Mouse (Mus musculus) embryonic stem cell, embryonic (primary cell): ENCODE results near the gene Tubb5.

Experiments
- CTCF ChIA-PET, 4 experiments: fragments of 300-600 bp in 2 of 4; fragments of 350-600 bp in 2 of 4; sonication (Branson Sonifier 250); formaldehyde crosslinking; loops; one replicate each; lab custom pipeline; 2022; ENCODE audit warnings: inconsistent platforms in 2 of 4; lab: Charles Lee
- POLR2A ChIA-PET, 4 experiments: fragments of 300-600 bp in 2 of 4; fragments of 350-600 bp in 2 of 4; sonication (Branson Sonifier 250); formaldehyde crosslinking; loops; one replicate each; lab custom pipeline; 2022; ENCODE audit warnings: antibody characterized with exemption in 4 of 4, inconsistent platforms in 1 of 4; lab: Charles Lee

Gene Tubb5

GRCm38 (mm10) chr17:35840561-35840960 lies 2.5 kb upstream of the Tubb5 start:
- POLR2A ChIA-PET: interaction anchor here (0.6 to 17.7 kb wide), 38 partner anchors 8 to 277 kb away, joined by 3 to 490 read pairs (median 7); partner anchors contain the start of genes Dhx16 (in 2 of the 4), Ier3 (in 2 of the 4), Nrm (in 2 of the 4) and Ppp1r18 (in 2 of the 4)
- CTCF ChIA-PET: interaction anchor here in 3 of 4 experiments (0.6 to 8.3 kb wide), 5 partner anchors 33 to 277 kb away, joined by 3 to 50 read pairs (median 5); no protein-coding TSS in a partner anchor

GRCm38 (mm10) chr17:35839002-35839401 lies 896 bp upstream of the Tubb5 start:
- CTCF ChIA-PET: interaction anchor here in 2 of 4 experiments (1.0 to 8.3 kb wide), 4 partner anchors 14 to 35 kb away, joined by 3 to 50 read pairs (median 4); partner anchors contain the start of gene Flot1 (in 1 of the 2)

GRCm38 (mm10) chr17:35838570-35838969 lies 464 bp upstream of the Tubb5 start:
- ChIA-PET POLR2A (interaction anchor here (0.6 to 17.7 kb wide), 43 partner anchors 9 to 1134 kb away, joined by 3 to 490 read pairs (median 6); partner anchors contain the start of genes Dhx16 (in 3 of the 4), Flot1 (in 3 of the 4), Ier3 (in 3 of the 4) and Nrm (in 3 of the 4)), CTCF (interaction anchor here in 2 of 4 experiments (1.0 to 8.3 kb wide), 4 partner anchors 14 to 36 kb away, joined by 3 to 50 read pairs (median 4); partner anchors contain the start of gene Flot1 (in 1 of the 2))

More at GRCm38 (mm10) chr17:35839002-35839401, 896 bp upstream of the Tubb5 start:
- POLR2A ChIA-PET: interaction anchor here (0.6 to 17.7 kb wide), 40 partner anchors 9 to 1134 kb away, joined by 3 to 490 read pairs (median 6); partner anchors contain the start of genes Dhx16 (in 3 of the 4), Flot1 (in 3 of the 4), Ier3 (in 3 of the 4) and Nrm (in 3 of the 4)

GRCm38 (mm10) chr17:35837487-35837886 lies 619 bp downstream of the Tubb5 start:
- ChIA-PET CTCF (interaction anchor here (0.6 to 8.3 kb wide), 16 partner anchors 10 to 253 kb away, joined by 3 to 50 read pairs (median 6); partner anchors contain the start of genes Flot1 (in 1 of the 4) and Nrm (in 1 of the 4)), POLR2A (interaction anchor here (0.6 to 17.7 kb wide), 83 partner anchors 8 to 580 kb away, joined by 3 to 490 read pairs (median 5); partner anchors contain the start of genes Dhx16 (in 3 of the 4), Flot1 (in 3 of the 4), Ier3 (in 3 of the 4) and Mrps18b (in 3 of the 4))

GRCm38 (mm10) chr17:35836991-35837422 lies 1.1 kb downstream of the Tubb5 start:
- CTCF ChIA-PET: interaction anchor here (0.6 to 8.3 kb wide), 17 partner anchors 11 to 253 kb away, joined by 3 to 50 read pairs (median 5); partner anchors contain the start of genes Flot1 (in 1 of the 4) and Nrm (in 1 of the 4)
- POLR2A ChIA-PET: interaction anchor here (0.6 to 17.7 kb wide), 85 partner anchors 8 to 579 kb away, joined by 3 to 490 read pairs (median 5); partner anchors contain the start of genes Dhx16 (in 3 of the 4), Flot1 (in 3 of the 4), Ier3 (in 3 of the 4) and Mrps18b (in 3 of the 4)

- ChIA-PET POLR2A (interaction anchor here (0.6 to 17.7 kb wide), 80 partner anchors 8 to 1251 kb away, joined by 3 to 490 read pairs (median 6); partner anchors contain the start of genes Ppp1r18 (in 4 of the 4), Dhx16 (in 3 of the 4), Flot1 (in 3 of the 4) and Ier3 (in 3 of the 4)), CTCF (interaction anchor here (0.5 to 8.3 kb wide), 36 partner anchors 9 to 1247 kb away, joined by 3 to 50 read pairs (median 5); partner anchors contain the start of genes Nrm (in 2 of the 4), 2310061I04Rik (in 1 of the 4), Dhx16 (in 1 of the 4) and Flot1 (in 1 of the 4))
These were observed 1.7 kb downstream of the Tubb5 start for GRCm38 (mm10) chr17:35836178-35836965.

GRCm38 (mm10) chr17:35835424-35836140 lies 2.5 kb downstream of the Tubb5 start:
- ChIA-PET POLR2A (interaction anchor here (0.5 to 17.7 kb wide), 55 partner anchors 7 to 1356 kb away, joined by 3 to 490 read pairs (median 8); partner anchors contain the start of genes Flot1 (in 3 of the 4), Ier3 (in 3 of the 4), Ppp1r18 (in 3 of the 4) and Dhx16 (in 2 of the 4)), CTCF (interaction anchor here (0.5 to 8.3 kb wide), 30 partner anchors 9 to 923 kb away, joined by 3 to 50 read pairs (median 5); partner anchors contain the start of genes 2310061I04Rik (in 1 of the 4), Dhx16 (in 1 of the 4), Flot1 (in 1 of the 4) and Nrm (in 1 of the 4))

- ChIA-PET CTCF (interaction anchor here in 3 of 4 experiments (0.6 to 8.3 kb wide), 13 partner anchors 8 to 923 kb away, joined by 3 to 50 read pairs (median 6); partner anchors contain the start of genes Dhx16 (in 1 of the 3), Flot1 (in 1 of the 3) and Nrm (in 1 of the 3)), POLR2A (interaction anchor here (0.5 to 17.7 kb wide), 37 partner anchors 9 to 1355 kb away, joined by 3 to 490 read pairs (median 9); partner anchors contain the start of genes Flot1 (in 3 of the 4), Ier3 (in 3 of the 4), Ppp1r18 (in 3 of the 4) and Nrm (in 2 of the 4))
These were observed 3.2 kb downstream of the Tubb5 start for GRCm38 (mm10) chr17:35834696-35835422.

GRCm38 (mm10) chr17:35833894-35834293 lies 4.2 kb downstream of the Tubb5 start:
- CTCF ChIA-PET: interaction anchor here in 3 of 4 experiments (0.7 to 1.5 kb wide), 6 partner anchors 10 to 127 kb away, joined by 3 to 9 read pairs (median 5); partner anchors contain the start of gene Flot1 (in 1 of the 3)
- POLR2A ChIA-PET: interaction anchor here (0.6 to 5.3 kb wide), 34 partner anchors 7 to 170 kb away, joined by 3 to 61 read pairs (median 5); partner anchors contain the start of genes Flot1 (in 4 of the 4), Ier3 (in 4 of the 4), Dhx16 (in 1 of the 4) and Mdc1 (in 1 of the 4)

- POLR2A ChIA-PET: interaction anchor here (0.6 to 5.3 kb wide), 43 partner anchors 8 to 181 kb away, joined by 3 to 61 read pairs (median 5); partner anchors contain the start of genes Flot1 (in 4 of the 4), Ier3 (in 4 of the 4), Mdc1 (in 2 of the 4) and Dhx16 (in 1 of the 4)
These were observed 4.8 kb downstream of the Tubb5 start for GRCm38 (mm10) chr17:35833239-35833751.

GRCm38 (mm10) chr17:35832400-35833238 lies 5.5 kb downstream of the Tubb5 start:
- POLR2A ChIA-PET: interaction anchor here (0.6 to 5.3 kb wide), 51 partner anchors 8 to 180 kb away, joined by 3 to 61 read pairs (median 5); partner anchors contain the start of genes Flot1 (in 4 of the 4), Ier3 (in 4 of the 4), Dhx16 (in 2 of the 4) and Mdc1 (in 2 of the 4)
- CTCF ChIA-PET: interaction anchor here (0.6 to 4.9 kb wide), 9 partner anchors 9 to 817 kb away, joined by 3 to 31 read pairs (median 5); partner anchors contain the start of gene Flot1 (in 1 of the 4)

More at GRCm38 (mm10) chr17:35833239-35833751, 4.8 kb downstream of the Tubb5 start:
- CTCF ChIA-PET: interaction anchor here (0.6 to 4.9 kb wide), 10 partner anchors 10 to 818 kb away, joined by 3 to 31 read pairs (median 5); partner anchors contain the start of gene Flot1 (in 1 of the 4)

- POLR2A ChIA-PET: interaction anchor here in 3 of 4 experiments (0.6 to 2.4 kb wide), 12 partner anchors 7 to 89 kb away, joined by 3 to 8 read pairs (median 4); partner anchors contain the start of genes Ier3 (in 2 of the 3), Mdc1 (in 1 of the 3) and Nrm (in 1 of the 3)
These were observed 8.4 kb downstream of the Tubb5 start for GRCm38 (mm10) chr17:35829737-35830136.

GRCm38 (mm10) chr17:35825109-35825850 lies 12.8 kb downstream of the Tubb5 start:
- POLR2A ChIA-PET: interaction anchor here in 3 of 4 experiments (0.6 to 11.2 kb wide), 14 partner anchors 7 to 134 kb away, joined by 3 to 246 read pairs (median 18); partner anchors contain the start of genes Tubb5 (in 3 of the 3), Dhx16 (in 1 of the 3) and Mdc1 (in 1 of the 3)
- CTCF ChIA-PET: interaction anchor here in 3 of 4 experiments (0.7 to 3.3 kb wide), 9 partner anchors 9 to 241 kb away, joined by 3 to 15 read pairs (median 4); partner anchors contain the start of gene Dhx16 (in 1 of the 3)

More at GRCm38 (mm10) chr17:35829737-35830136, 8.4 kb downstream of the Tubb5 start:
- CTCF ChIA-PET: interaction anchor here (0.5 to 4.9 kb wide), 19 partner anchors 17 to 245 kb away, joined by 3 to 42 read pairs (median 4); partner anchors contain the start of gene Nrm (in 1 of the 4)
